Comparison of ENCODE assay signal across 8 mouse cellular contexts in genomic region chr7:80628708-80629183, GRCm38 (mm10). TPM values are rescaled to one million over a fixed set of nuclear protein-coding genes. Genes with fewer than 3 reads are reported as not detected.
DNase-seq lines count a peak whose midpoint lies in the region; ATAC-seq lines count a peak whose summit lies in the region.

No protein-coding gene starts in this region.

- 0 out of 2 replicates have a peak, but pooled peaks have one; percentile 57 for ATAC-seq in liver, embryonic 15.5 days (ENCODE audit: insufficient read depth)
- no peak for ATAC-seq in neural tube, embryonic 15.5 days (ENCODE audit: low FRiP score)

- H3K4me1 ChIP-seq in liver, embryonic 15.5 days (replicated peaks) = peaks cover 35% of the 10 kb centered on the region
- peaks cover 25% of the 10 kb centered on the region for H3K4me1 ChIP-seq in neural tube, embryonic 15.5 days

- no peak overlapping the region for H3K9ac ChIP-seq in liver, embryonic 15.5 days
- H3K9ac ChIP-seq in neural tube, embryonic 15.5 days (replicated peaks) = no peak overlapping the region

- H3K27me3 ChIP-seq in liver, embryonic 15.5 days = no peaks in the 10 kb centered on the region
- no peaks in the 10 kb centered on the region for H3K27me3 ChIP-seq in neural tube, embryonic 15.5 days (replicated peaks)

- WGBS in liver, embryonic 15.5 days (ENCODE audit: insufficient replicate concordance) = 12% methylated on average over 8 of the region's 8 CpGs
- WGBS in neural tube, embryonic 15.5 days = 72% methylated on average over 8 of the region's 8 CpGs

- no peaks in the 10 kb centered on the region for H3K9me3 ChIP-seq in liver, embryonic 15.5 days (replicated peaks)
- H3K9me3 ChIP-seq in neural tube, embryonic 15.5 days (replicated peaks) = no peaks in the 10 kb centered on the region

- H3K4me3 ChIP-seq in liver, embryonic 15.5 days (replicated peaks) = no peak overlapping the region
- no peak overlapping the region for H3K4me3 ChIP-seq in neural tube, embryonic 15.5 days (replicated peaks)

- peak overlapping the region; percentile 56 for H3K4me2 ChIP-seq in liver, embryonic 15.5 days
- no peak overlapping the region; the same call in 1 of the 2 replicates for H3K4me2 ChIP-seq in neural tube, embryonic 15.5 days

- DNase-seq in B cell, adult 2 months = peak; percentile 32 to 48
- peak; percentile 32 to 48 for DNase-seq in CD8-positive naive resting alpha-beta T cell, adult 2 months (ENCODE audit: low read depth in 2 of 2, low spot score in 2 of 2)
- peak; percentile 96 for DNase-seq in cerebellum, adult 9-10 months
- DNase-seq in heart, adult 9 months (ENCODE audit: low spot score in 2 of 2) = peak; percentile 59 to 63
- peak; percentile 83 for DNase-seq in kidney, postnatal 10 days
- DNase-seq in right cerebral cortex, postnatal 25 days = peak; percentile 39

- H3K36me3 ChIP-seq in liver, embryonic 15.5 days (replicated peaks) = no peaks in the 10 kb centered on the region
- 0 out of 2 replicates have a peak, but pooled peaks cover 4% of the 10 kb centered on the region for H3K36me3 ChIP-seq in neural tube, embryonic 15.5 days

- H3K27ac ChIP-seq in liver, embryonic 15.5 days (replicated peaks) = peak overlapping the region; percentile 68
- H3K27ac ChIP-seq in neural tube, embryonic 15.5 days (replicated peaks) = no peak overlapping the region; the same call in 1 of the 2 replicates

RNA-seq across cellular contexts. Expression of gene Crtc3, which starts 59.9 kb away (rescaled TPM):
- 4.2 TPM in 2 replicates for polyA plus RNA-seq in liver, embryonic 15.5 days (2015; fragmentation: Nextera tagmentation; extraction: Ambion mirVana)
- 18.4 and 20.7 TPM in 2 replicates for polyA plus RNA-seq in neural tube, embryonic 15.5 days (2015; fragmentation: Nextera tagmentation; extraction: Ambion mirVana)

Comparison
In these comparisons a context has a peak if more than half of its experiments do, and no peak if none do; other contexts are left out.
1. DNase-seq: peak in every context shown above with its lines; median percentile 96 in cerebellum, adult 9-10 months; 83 in kidney, postnatal 10 days; 61 in heart, adult 9 months; 40 in B cell, adult 2 months; 40 in CD8-positive naive resting alpha-beta T cell, adult 2 months; 39 in right cerebral cortex, postnatal 25 days.